Mouse (Mus musculus) lung, embryonic 16.5 days (tissue): ENCODE results near the gene Gm3676. TPM values are rescaled to one million over a fixed set of nuclear protein-coding genes. Genes with fewer than 3 reads are reported as not detected.
"Not testable (repeated sequence)": the region's sequence is repeated elsewhere in the genome, so short reads cannot be mapped to it uniquely, and the experiment has no call there.

Experiments used
- ATAC-seq: fragments of 200-750 bp; cut with Nextera tagmentation; 2 replicates; pipeline ENCODE4 v1.8.0; 2017; ENCODE audit warnings: low read depth, mild to moderate bottlenecking, moderate library complexity
- H3K27ac ChIP-seq: fragments of 300-500 bp; sonication (generic); 2 replicates; pipeline ENCODE4 v1.5.1; 2014; ENCODE audit warnings: mild to moderate bottlenecking, control low read depth, low read length
- H3K27me3 ChIP-seq: fragments of 300-500 bp; sonication (generic); 2 replicates; pipeline ENCODE4 v1.6.1; 2014; ENCODE audit warnings: low read depth, low read length, mixed read lengths; ENCODE audit not compliant: control insufficient read depth, insufficient read depth
- H3K36me3 ChIP-seq: fragments of 300-500 bp; sonication (generic); 2 replicates; pipeline ENCODE4 v1.6.1; 2014; ENCODE audit warnings: low read length; ENCODE audit not compliant: control insufficient read depth, insufficient read depth
- H3K4me1 ChIP-seq: fragments of 300-500 bp; sonication (generic); replicated peaks from 2 replicates; pipeline ENCODE4 v1.6.1; 2014; ENCODE audit warnings: low read length, mixed read lengths; ENCODE audit not compliant: control insufficient read depth, insufficient read depth
- H3K4me2 ChIP-seq: fragments of 300-500 bp; sonication (generic); 2 replicates; pipeline ENCODE4 v1.6.1; 2014; ENCODE audit warnings: low read depth, low read length, control low read depth
- H3K4me3 ChIP-seq: fragments of 300-500 bp; sonication (generic); 2 replicates; pipeline ENCODE4 v1.5.1; 2014; ENCODE audit warnings: mild to moderate bottlenecking, low read length, control low read depth
- H3K9ac ChIP-seq: fragments of 300-500 bp; sonication (generic); 2 replicates; pipeline ENCODE4 v1.6.1; 2014; ENCODE audit warnings: low read length, control low read depth
- H3K9me3 ChIP-seq: fragments of 300-500 bp; sonication (generic); 2 replicates; pipeline ENCODE4 v1.6.1; 2016; ENCODE audit warnings: low read length; ENCODE audit not compliant: control insufficient read depth
- WGBS: fragments of 180-500 bp; shearing (Covaris S2); extraction: QIAGEN DNeasy Blood & Tissue Kit; methylation state at CpG from one replicate; pipeline ENCODE4 v1.1.7; 2014; 5-methylcytosine and 5-hydroxymethylcytosine counted together
- polyA plus RNA-seq: library from polyadenylated mRNA; unstranded; fragments of >200 nt; fragmentation: Nextera tagmentation; extraction: Ambion mirVana; gene quantifications from 2 replicates; pipeline ENCODE4 v1.2.1, GENCODE M21; 2015

The Gm3676 gene
- not detected in 2 replicates for polyA plus RNA-seq

- WGBS, result no CpG with 5 or more reads among the region's 1 CpGs
- not testable (repeated sequence) for ATAC-seq, H3K9me3 ChIP-seq
These were observed at the start of gene Gm3676 for GRCm38 (mm10) chr14:41646387-41646786. TSS of gene Gm3676 (minus strand) at chr14:41646487.

GRCm38 (mm10) chr14:41648176-41648575 lies 1.9 kb upstream of the Gm3676 start:
- WGBS, result 69% methylated on average over 2 of the region's 2 CpGs
- not testable (repeated sequence) for H3K36me3 ChIP-seq, ATAC-seq

More at GRCm38 (mm10) chr14:41646387-41646786, at the start of gene Gm3676:
- H3K36me3 ChIP-seq, H3K4me3 ChIP-seq, H3K4me1 ChIP-seq, H3K27ac ChIP-seq, H3K4me2 ChIP-seq, H3K9ac ChIP-seq, H3K27me3 ChIP-seq: not testable (repeated sequence)

GRCm38 (mm10) chr14:41630144-41630543 lies 16.1 kb downstream of the Gm3676 start:
- not testable (repeated sequence) for H3K36me3 ChIP-seq, H3K9me3 ChIP-seq, H3K27me3 ChIP-seq, H3K9ac ChIP-seq, H3K27ac ChIP-seq, ATAC-seq, H3K4me2 ChIP-seq, H3K4me1 ChIP-seq, H3K4me3 ChIP-seq
- 94% methylated on average over 9 of the region's 11 CpGs for WGBS

More at GRCm38 (mm10) chr14:41648176-41648575, 1.9 kb upstream of the Gm3676 start:
- not testable (repeated sequence) for H3K4me1 ChIP-seq, H3K27ac ChIP-seq, H3K9ac ChIP-seq, H3K9me3 ChIP-seq, H3K4me2 ChIP-seq, H3K4me3 ChIP-seq, H3K27me3 ChIP-seq

GRCm38 (mm10) chr14:41624512-41624911 lies 21.8 kb downstream of the Gm3676 start, which contains the start of gene Gm3072:
TSS of gene Gm3072 (minus strand) at chr14:41624612.
- H3K9me3 ChIP-seq, H3K27me3 ChIP-seq, H3K9ac ChIP-seq, H3K36me3 ChIP-seq, H3K27ac ChIP-seq, ATAC-seq, H3K4me1 ChIP-seq, H3K4me3 ChIP-seq, H3K4me2 ChIP-seq: not testable (repeated sequence)
- 74% methylated on average over 1 of the region's 2 CpGs for WGBS

- not testable (repeated sequence) for H3K9ac ChIP-seq, ATAC-seq, H3K4me2 ChIP-seq, H3K27ac ChIP-seq, H3K36me3 ChIP-seq, H3K4me3 ChIP-seq, H3K27me3 ChIP-seq, H3K4me1 ChIP-seq, H3K9me3 ChIP-seq
- WGBS, result 91% methylated on average over 4 of the region's 5 CpGs
These were observed 23.8 kb downstream of the Gm3676 start for GRCm38 (mm10) chr14:41622535-41622934.

- not testable (repeated sequence) for H3K9ac ChIP-seq, H3K4me2 ChIP-seq, H3K9me3 ChIP-seq, H3K27ac ChIP-seq, H3K27me3 ChIP-seq, H3K4me3 ChIP-seq, ATAC-seq, H3K4me1 ChIP-seq, H3K36me3 ChIP-seq
- 68% methylated on average over 1 of the region's 1 CpGs for WGBS
These were observed 35.6 kb downstream of the Gm3676 start for GRCm38 (mm10) chr14:41610690-41611089.

- H3K4me3 ChIP-seq, H3K27me3 ChIP-seq, H3K9me3 ChIP-seq, H3K27ac ChIP-seq, H3K4me2 ChIP-seq, H3K4me1 ChIP-seq, ATAC-seq, H3K36me3 ChIP-seq, H3K9ac ChIP-seq: not testable (repeated sequence)
- 89% methylated on average over 15 of the region's 15 CpGs for WGBS
These were observed 45.4 kb downstream of the Gm3676 start for GRCm38 (mm10) chr14:41600935-41601334.

Other genes with a start within 250 kb of the Gm3676 start
- gene Gm6482, start 238.2 kb downstream of the Gm3676 start, polyA plus RNA-seq, result not detected in 2 replicates
- gene Gm7954, start 193.0 kb downstream of the Gm3676 start, polyA plus RNA-seq, result not detected in 2 replicates
- not detected in 2 replicates for gene Gm3486, start 157.0 kb downstream of the Gm3676 start, polyA plus RNA-seq
- not detected in 2 replicates for gene Gm7970, start 90.9 kb downstream of the Gm3676 start, polyA plus RNA-seq
- not detected in 2 replicates for gene 1700049E17Rik2, start 73.3 kb downstream of the Gm3676 start, polyA plus RNA-seq
- gene Gm3072, start 21.9 kb downstream of the Gm3676 start, polyA plus RNA-seq, result not detected in 2 replicates
- gene Gm8068, start 55.4 kb upstream of the Gm3676 start, polyA plus RNA-seq, result not detected in 2 replicates
- gene Gm7929, start 104.1 kb upstream of the Gm3676 start, polyA plus RNA-seq, result not detected in 2 replicates
- gene Gm47189, start 126.0 kb upstream of the Gm3676 start, polyA plus RNA-seq, result not detected in 2 replicates